Mouse (Mus musculus): ENCODE measurements around the gene Slc9a3r1.

Gene Slc9a3r1

DNA sequence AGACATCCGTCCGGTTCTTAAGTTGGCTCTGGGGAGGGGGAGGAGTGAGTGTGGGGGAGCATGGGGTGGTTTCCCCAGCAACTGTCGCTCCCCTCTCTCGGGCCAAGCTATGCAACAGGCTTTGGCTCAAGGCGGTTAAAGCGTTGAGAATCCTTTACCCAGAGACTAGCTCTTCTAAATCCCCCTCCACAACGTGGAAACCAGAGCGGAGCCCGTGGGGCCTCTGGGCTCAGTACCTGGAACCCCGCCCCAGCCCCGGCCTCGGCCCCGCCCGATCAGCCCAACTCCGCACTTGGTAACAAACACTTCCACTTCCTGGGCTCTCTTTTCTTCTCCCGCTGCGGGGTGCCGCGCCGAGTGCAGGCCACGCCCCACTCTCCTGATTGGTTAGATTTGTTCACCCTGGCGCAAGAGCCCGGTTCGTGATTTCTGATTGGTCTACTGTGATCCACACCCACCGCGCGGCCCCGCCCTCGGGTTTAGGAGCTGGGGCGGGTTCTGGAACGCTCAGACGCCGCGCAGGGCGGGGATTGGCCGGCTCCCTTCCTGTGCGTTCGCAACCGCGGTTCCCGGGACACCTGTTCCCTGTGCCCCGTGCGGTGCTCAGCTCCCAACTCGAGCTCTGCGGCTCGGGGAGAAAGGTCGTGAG lies at the start of gene Slc9a3r1:
Slc9a3r1 (plus strand) TSS at position 510 of the 649 bp plus-strand sequence.
- DNase-seq (ENCODE audit: low spot score), result peak; percentile 93

DNA sequence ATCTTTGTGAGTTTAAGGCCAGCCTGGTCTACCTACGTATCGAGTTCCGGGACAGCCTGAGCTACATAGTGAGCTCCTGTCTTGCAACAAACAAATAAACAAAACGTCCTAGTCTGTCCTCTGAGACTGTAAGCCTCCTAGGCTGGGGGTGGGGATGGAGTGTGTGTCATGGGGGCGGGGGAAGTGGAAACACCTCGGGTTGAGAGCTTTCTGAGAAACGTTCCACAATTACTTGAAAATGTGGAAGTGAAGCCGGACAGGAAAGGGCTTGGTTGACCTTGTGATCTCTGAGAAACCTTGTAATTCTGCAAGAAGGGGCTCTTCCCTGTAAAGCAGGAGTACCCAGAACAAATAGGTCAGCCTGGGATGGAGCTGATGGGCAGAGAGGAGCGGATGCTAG lies 43.7 kb upstream of the Slc9a3r1 start:
- no peak for DNase-seq (ENCODE audit: low spot score)

DNA sequence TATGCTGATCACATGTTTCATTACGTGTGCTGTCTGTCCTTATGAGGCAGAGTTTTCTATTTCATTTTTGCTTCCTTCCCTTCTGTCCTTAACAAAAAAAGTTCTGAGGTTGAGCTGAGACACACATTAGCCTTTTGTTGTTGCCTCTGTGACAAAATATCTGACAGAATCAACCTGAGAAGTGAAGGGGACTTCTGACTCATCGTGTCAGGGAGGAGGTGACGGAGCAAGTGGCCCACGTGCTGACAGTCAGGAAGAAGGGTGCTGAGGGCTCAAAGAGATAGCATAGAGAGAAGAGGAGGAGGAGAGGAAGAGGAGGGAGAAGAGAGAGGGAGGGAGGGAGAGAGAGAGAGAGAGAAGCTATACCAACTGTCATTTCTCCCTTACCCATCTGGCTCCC lies 34.7 kb upstream of the Slc9a3r1 start:
- DNase-seq (ENCODE audit: low spot score), result no peak

DNA sequence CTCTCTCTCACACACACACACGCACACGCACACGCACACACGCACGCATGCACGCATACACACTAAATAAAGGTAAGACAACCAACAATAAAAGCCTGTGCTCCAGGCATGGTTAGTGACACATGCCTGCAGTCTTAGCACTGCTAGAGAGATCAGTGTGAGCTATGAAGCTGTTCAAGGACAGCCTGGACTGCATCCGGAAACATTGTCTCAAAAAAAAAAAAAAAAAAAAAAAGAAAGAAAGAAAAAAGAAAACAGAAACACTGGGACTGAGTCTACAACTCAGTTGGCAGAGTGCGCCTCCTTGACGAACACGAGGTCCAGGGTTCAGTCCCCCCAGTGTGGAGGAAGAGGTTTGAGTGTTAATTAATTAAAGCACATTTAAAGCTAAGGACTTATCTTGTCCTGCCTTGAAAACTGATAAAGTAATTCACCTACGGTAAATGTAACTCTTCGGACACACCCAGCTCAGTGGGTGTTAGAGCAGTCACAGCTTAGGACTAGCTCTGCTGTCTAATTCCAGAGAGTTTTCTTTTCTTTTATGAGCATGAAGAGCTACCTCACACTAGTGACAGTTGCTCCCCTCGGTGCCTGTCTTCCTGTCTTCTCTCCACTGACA lies 33.5 kb upstream of the Slc9a3r1 start:
- DNase-seq (ENCODE audit: low spot score), result no peak

DNA sequence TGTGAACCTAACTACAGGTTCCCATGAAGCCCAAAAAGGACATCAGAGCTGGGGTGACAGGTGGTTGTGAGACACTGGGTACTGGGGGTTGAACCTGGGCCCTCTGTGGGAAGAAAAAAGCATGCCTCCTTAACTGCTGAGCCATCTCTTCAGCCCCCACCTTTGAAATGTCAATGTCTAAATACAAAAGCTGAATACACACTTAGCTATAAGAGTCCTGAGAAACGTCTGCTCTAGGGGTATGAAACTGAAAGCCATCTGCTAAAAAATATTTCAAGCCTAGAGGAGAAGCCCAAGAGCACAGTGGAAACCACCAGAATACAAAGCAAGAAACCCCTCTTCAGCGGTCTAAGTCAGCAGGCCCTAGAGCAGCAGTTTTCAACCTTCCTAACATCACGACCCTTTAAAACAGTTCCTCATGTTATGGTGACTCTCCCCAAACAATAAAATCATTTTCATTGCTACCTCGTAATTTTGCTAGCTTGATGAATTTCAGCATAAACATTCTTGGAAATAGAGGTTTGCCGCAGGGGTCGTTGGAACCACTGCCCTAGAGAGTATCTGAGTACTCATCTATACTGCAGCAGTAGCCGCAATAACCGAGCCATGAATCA lies 31.3 kb upstream of the Slc9a3r1 start:
- DNase-seq (ENCODE audit: low spot score), result no peak

DNA sequence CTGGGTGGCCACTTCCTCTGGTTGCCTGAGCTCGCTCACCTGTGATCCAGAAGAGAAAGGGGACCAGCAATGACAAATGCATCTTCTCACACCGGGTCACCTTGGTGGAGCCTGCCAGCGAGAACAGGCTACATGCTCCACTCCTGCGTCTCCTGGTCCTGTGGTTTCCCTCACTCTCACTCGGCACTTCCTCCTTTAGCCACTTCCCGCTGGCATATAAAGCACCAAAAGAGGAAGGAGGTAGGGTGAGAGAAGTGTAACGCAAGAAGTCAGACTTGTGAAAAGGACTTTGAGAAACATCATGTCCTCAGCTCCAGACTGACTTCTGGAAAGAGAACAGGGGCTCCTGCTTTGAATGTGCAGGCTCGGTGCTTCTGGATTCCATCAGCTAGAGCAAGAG lies 29.3 kb upstream of the Slc9a3r1 start, which contains the start of gene Cd300lf:
Cd300lf (minus strand) TSS at position 193 of the 400 bp plus-strand sequence.
- DNase-seq (ENCODE audit: low spot score), result no peak

DNA sequence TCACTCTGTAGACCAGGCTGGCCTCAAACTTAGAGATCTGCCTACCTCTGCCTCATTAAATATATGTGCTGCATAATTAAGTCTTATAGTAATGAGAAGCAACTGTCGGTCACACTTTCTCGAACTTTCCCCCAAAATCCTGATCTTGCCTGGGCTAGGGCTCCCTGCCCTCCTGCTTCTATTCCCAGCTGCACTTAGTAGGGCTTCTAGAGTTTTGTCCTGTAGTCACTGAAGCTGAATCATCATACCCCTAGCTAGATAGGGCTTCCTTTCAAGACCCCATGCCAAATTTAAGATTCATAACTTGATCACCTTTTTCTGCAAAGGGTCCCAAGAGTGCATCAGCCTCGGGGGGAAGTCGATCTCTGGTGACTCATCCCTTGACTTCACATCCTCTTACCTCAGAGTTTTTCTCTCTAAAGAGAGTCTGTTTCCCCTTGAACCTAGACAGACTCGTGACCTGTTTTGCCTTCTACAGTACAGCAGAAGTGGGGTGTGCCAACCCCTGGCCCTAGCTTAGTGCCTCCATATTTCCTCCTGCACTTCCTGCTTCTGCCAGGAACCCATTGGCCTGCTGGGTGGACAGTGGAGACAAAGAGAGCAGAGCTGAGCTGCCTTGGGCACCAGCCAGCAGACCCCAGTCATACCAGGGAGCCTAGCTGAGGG lies 24.4 kb upstream of the Slc9a3r1 start:
- DNase-seq (ENCODE audit: low spot score), result no peak

DNA sequence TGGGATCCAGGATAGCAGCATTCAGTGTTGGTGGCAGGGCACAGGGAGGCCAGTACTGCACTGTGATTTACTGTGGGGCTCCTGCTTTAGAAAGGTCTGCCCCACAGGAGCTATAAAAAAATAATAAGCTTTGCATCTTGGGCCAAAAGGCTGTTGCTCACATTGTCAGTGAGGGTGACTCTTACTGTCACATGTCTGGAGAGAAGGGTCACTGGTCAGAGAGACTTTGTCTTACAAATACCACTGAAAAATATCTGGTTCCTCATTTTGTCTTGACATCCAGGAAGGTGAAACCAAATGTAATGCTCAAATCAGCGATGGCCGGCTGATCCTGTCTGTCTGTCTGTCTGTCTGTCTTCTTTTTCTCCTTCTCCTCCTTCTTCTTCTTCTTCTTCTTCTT lies 21.2 kb upstream of the Slc9a3r1 start:
- no peak for DNase-seq (ENCODE audit: low spot score)

DNA sequence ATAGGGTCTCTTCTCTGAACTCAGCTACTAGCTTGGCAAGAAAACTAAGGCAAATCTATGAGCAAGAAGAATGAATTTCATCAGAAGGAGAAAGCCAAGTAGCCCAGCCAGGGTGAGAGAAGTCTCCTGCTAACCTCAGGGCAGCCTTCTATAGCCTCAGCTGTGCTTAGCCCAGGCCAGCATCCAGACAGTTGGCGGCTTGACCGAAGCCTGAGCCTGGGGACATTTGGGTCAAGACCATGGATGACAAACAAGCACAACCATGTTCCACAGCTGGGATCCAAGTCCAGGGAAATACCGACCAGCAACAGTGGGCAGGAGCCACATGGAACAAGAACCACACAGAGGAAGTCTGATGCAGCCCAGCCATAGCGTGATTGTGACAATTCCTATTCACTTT lies 15.3 kb upstream of the Slc9a3r1 start:
- no peak for DNase-seq (ENCODE audit: low spot score)

DNA sequence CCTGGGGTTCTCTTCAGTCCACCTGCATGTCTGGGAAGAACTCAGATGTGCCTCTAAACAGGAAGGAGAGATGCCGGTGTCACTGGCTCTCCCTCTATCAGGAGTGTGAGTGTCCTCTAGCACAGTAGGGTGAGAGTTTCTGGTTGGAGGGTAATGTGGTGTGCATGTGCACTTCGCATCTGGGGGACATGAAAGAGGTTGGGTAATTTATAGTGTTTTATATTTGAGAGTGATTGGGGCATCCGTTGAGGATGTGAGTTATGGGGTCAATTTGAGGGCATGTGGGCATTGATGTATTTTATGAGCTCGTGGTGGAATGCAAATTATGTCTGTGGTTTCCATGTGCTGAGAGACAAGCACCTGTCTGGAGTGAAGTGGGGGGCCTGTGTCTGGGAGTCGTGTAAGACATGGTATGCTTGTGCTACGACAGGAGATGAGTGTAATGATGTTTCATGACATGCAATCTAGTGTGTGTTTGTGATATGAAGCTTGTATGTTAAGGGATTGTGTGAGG lies 12.3 kb upstream of the Slc9a3r1 start:
- no peak for DNase-seq (ENCODE audit: low spot score)

DNA sequence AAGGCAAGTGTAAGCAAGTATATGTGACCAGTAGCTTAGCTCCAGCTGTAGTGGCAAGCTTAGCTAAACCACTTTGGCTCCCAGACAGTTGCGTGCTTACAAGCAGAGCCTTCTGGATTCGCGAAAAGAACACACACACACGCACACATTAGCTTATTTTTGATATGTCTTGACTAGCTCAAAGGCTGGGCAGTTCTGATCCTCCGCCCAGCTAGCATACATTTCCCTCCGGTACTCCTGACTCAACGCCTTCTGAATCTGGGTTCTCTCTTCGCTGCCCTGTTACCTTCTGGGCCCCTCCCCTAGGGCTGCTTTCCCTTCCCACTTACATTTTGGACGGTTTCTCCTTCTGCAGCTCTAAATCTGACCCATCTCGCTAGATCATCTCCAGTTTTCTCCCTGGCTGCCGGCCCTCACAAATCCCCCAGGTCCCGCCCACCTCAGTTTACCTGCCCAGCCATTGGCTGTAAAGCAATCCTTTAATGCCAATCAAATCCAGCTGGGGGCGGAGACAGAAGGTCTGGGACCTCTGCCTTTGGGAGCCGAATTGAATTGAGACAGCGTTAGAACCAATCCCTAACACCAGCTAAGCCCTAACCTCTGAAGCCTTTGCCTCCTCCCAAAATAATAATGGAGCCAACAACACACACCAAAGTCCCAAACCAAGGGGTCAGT lies 11.2 kb upstream of the Slc9a3r1 start:
- DNase-seq (ENCODE audit: low spot score), result no peak

DNA sequence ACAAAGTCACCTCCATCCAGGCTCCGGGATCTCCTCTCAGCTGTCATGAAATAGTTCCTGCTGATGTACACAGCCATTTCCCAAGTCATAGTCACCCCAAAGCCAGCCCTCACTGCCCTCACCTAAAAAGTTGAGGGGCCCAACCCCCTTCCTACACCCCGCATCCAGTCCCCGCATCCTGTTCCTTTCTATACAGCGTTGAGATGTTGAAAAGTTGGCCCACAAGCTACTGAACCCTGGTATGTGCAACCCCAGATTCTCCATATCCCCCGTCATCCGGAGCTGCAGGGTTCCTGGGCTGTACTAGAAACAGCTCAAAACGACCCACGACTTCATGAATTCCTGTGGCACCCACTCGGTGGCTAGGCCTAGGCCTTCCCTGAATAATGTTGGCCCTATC lies 10.1 kb upstream of the Slc9a3r1 start:
- no peak for DNase-seq (ENCODE audit: low spot score)

DNA sequence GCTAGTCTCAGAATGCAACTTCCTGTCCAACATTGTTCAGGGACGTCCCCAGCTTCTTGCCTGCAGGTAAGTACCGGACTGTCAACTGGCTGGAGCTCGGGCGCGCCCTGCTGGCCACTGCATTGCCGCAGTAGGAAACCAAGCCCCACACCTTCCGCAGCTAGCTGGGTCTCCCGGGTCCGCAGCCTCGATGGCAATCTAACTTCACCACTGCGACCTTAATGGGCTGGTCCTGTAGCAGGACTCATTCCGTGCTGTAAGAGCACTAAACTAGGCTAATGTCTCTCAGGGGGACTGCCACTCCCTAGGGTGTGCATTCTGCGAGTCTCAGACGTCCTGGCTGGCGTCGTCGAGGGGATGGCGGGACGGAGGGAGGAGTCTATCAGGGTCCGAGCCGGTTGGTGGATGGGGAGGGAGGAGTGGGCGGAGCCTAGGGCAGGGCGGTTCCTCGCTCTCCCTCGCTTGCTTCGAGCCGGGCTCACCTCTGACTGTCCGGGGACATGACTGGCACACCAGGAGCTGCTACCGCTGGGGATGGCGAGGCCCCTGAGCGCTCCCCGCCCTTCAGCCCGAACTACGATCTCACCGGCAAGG lies 9.3 kb upstream of the Slc9a3r1 start:
- no peak for DNase-seq (ENCODE audit: low spot score)

DNA sequence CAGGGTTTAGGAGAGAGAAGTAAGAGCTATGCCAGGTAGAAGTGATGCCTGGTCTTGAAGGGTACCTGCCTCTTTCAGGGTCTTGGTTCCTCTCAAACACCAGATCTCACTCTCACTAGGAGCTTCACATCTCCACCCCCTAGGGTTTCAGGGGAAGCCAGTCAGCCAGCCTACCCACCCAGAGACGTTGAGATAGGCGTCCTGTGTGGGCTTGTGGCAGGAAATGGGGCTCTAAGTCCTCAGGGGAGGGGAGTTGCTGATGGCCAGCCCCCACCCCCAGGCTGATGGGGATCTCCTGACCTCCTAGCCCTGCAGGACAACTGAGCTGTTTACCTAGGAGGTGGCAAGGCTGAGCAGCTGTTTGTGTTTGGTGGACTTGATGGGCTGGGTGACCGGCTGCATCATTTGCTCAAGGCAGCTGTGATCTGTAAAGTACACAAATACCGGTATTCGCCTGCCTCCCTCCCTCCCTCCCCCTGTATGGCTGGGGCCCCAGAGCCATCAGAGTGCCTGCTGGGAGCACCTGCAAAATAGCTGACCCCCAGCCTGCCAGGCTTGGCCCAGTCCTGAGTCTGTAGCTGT lies 8.0 kb upstream of the Slc9a3r1 start:
- DNase-seq (ENCODE audit: low spot score), result no peak

DNA sequence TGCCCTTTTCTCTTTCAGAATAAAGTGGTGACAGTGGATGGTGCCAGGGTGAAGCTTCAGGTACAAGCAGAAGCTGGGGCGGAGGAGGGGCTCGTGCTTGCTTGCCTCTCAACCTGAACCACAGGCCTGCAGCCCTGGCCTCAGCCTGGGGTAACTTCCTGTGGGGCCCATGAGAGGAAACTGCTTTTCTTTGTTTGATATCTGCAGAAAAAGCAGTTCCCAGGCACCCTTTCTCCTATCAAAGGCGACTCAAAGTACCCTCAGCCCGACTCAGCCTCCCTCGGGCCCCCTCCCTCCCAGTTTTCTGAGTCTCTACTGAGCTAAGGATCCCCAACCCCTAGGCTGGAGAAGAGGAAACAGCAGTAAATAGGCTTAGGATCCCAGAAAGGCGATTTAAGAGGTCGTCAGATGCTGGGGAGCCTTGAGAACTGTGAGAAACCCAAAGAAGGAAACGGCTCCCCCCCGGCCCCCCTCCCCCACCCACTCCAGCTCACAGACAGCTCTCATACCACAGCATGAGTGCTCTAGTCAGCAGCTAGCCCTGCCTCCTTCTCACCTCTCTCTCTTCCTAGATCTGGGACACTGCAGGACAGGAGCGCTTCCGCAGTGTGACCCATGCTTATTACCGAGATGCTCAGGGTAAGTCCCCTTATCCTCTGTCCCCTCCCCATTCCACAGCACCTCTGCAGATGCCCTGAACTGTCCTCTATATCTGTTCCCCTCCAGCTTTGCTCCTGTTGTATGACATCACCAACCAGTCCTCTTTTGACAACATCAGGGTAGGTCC lies 5.0 kb upstream of the Slc9a3r1 start:
- DNase-seq (ENCODE audit: low spot score), result no peak

DNA sequence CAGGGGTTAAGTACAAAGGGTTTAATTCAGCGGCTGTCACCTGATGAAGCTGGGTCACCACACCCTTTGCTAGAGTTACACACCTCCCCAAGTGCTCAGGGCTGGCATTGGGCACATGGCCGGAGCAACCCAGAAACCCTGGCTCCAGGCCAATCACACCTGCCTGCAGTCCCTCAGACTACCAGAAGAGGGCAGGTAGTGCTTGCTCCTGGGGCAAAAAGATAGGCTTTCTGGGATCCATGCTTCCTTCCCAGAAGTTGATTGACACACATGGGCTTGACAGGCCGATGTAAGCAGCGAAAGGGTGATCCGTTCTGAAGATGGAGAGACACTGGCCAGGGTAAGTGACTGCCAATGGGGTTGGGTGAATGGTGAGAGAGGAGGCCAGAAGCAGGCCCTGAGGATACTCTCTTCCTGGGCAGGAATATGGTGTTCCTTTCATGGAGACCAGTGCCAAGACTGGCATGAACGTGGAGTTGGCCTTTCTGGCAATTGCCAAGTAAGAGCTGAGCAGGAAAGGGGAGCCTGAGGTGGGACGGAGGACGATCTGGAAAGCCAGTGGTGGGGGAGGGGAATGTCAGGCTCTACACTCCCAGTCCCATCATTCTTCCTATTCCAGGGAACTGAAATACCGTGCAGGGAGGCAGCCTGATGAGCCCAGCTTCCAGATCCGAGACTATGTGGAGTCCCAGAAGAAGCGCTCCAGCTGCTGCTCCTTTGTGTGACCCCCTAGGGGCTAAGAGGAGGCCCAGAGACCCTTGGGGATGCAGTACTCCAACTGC lies 2.9 kb upstream of the Slc9a3r1 start:
- DNase-seq (ENCODE audit: low spot score), result no peak

DNA sequence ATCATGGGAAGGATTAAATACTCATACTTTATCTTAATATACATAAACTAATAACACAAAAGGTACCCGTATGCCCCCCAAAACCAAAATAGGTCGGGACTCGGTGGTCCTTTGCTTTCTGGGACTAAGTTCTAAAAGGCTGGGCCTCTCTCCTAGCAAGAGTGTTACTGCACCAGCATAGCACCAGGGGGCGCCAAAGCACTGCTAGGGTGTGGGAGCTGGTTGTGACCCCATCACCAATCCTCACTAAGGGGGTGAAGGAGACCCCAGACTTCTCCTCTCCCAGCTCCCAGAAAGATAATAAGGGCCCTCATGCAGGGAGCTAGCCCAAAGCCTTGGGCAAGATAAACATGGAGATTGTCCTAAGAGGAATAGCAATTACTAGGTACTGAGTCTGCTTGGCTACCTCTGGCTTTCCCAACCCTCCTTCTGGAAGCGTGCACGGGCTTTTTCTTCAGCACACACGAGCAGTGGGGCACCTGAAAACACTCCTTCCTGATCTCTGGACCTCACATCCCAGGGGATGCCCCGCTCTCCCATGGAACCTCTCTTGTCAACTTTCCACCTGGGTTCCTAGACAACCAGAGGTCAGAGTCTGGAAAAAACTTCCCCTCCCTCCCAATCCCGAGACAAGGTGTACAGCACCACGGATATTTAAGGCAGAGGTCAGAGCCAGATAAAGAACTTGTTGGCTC lies 2.1 kb upstream of the Slc9a3r1 start:
- DNase-seq (ENCODE audit: low spot score), result no peak

DNA sequence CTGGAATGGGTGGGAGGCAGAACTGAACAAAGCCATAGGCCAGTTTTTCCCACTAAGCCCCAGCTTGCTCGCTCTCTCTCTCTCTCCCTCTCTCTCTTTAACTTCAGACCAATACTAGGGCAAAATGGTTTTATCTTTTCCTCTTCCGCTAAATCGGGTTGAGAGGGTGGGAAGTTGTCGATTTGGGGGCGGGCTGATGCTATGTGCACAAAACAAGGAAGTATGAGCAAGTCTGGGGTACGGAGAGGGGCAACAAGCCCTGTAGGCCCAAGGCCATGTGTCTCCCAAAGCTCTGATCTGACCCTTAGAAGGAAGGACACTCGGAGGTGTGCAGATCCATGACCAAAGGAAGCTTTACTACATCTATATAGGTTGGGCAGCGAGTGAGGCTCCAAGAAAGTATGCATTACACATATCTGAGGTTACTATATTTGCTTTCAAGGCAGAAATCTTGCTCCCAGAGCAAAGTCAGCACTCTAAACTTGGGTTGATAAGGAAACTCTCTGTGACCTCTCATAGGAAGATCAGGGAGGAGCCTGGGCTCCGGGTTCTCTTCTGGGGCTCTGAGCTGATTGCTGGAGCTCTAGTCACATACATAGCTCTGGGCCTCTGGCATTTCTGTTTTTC lies 1.4 kb upstream of the Slc9a3r1 start:
- no peak for DNase-seq (ENCODE audit: low spot score)

DNA sequence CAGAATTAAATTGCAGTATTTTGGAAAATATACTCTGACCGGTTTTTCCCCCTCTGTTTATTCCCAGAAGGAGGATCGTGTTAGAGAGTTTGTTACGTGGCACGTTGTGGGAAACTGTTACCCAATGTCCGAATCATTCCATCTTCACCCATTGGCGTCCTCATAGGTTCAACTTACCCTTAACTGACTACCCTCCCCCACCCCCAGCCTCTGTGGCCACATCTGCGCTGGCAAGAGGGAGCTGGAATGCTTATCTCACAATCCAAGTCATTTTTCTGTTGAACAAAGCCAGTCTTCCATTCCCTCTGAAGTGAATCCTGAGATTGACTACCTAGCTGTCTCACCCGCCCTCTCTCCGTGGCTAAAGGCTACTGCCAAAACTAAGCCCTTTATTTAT lies 938 bp upstream of the Slc9a3r1 start:
- no peak for DNase-seq (ENCODE audit: low spot score)
